8 mouse cellular contexts compared by ENCODE assay signal in genomic region chr10:11491956-11492355, GRCm38 (mm10).
DNase-seq lines count a peak whose midpoint lies in the region; ATAC-seq and TF ChIP-seq lines count a peak whose summit lies in the region.

No protein-coding gene starts in this region.

- H3K9me3 ChIP-seq in G1E (replicated peaks), result peaks cover 6% of the 10 kb centered on the region
- H3K9me3 ChIP-seq in kidney, embryonic 15.5 days (replicated peaks), result peaks cover 12% of the 10 kb centered on the region
- H3K9me3 ChIP-seq in lung, postnatal 0 days (ENCODE audit: low read length), result peaks cover 4% of the 10 kb centered on the region; the same call in 1 of the 2 replicates

- no peak overlapping the region for H3K4me2 ChIP-seq in kidney, embryonic 15.5 days
- H3K4me2 ChIP-seq in lung, postnatal 0 days (replicated peaks; ENCODE audit: low read depth, low read length), result no peak overlapping the region

- H3K36me3 ChIP-seq in G1E (replicated peaks), result no peaks in the 10 kb centered on the region
- no peaks in the 10 kb centered on the region for H3K36me3 ChIP-seq in kidney, embryonic 15.5 days
- no peaks in the 10 kb centered on the region for H3K36me3 ChIP-seq in lung, postnatal 0 days (ENCODE audit: insufficient read depth, low read length)

- DNase-seq in 3T3-L1 (ENCODE audit: low read depth, low spot score) (peak; percentile 91), G1E (ENCODE audit: low spot score) (peak; percentile 98)
- DNase-seq in cerebellum, adult 8-10 months, result peak; percentile 22
- DNase-seq in gastrocnemius, postnatal 10 days, result peak; percentile 87
- DNase-seq in lung, postnatal 0 days (ENCODE audit: low spot score), result peak; percentile 95
- peak; percentile 18 for DNase-seq in retina, adult 2 months (ENCODE audit: low read depth, low spot score)
- DNase-seq in thymus, postnatal 4 days, result peak; percentile 88

- peaks cover 3% of the 10 kb centered on the region; the same call in 1 of the 2 replicates for H3K27me3 ChIP-seq in G1E (ENCODE audit: insufficient read depth, low read length)
- no peaks in the 10 kb centered on the region for H3K27me3 ChIP-seq in kidney, embryonic 15.5 days
- H3K27me3 ChIP-seq in lung, postnatal 0 days (replicated peaks; ENCODE audit: insufficient read depth, low read length), result no peaks in the 10 kb centered on the region

- ATAC-seq in G1E (ENCODE audit: extremely low read depth, insufficient number of reproducible peaks, low FRiP score, poor library complexity, severe bottlenecking), result peak; percentile 100
- ATAC-seq in kidney, embryonic 15.5 days (replicated peaks; ENCODE audit: low FRiP score), result peak; percentile 98
- ATAC-seq in lung, postnatal 0 days, result peak; percentile 94

- H3K4me1 ChIP-seq in G1E (ENCODE audit: insufficient read depth, low read depth, low read length), result no peaks in the 10 kb centered on the region
- H3K4me1 ChIP-seq in kidney, embryonic 15.5 days, result no peaks in the 10 kb centered on the region
- no peaks in the 10 kb centered on the region for H3K4me1 ChIP-seq in lung, postnatal 0 days (ENCODE audit: insufficient read depth, low read depth, low read length)

- WGBS in kidney, embryonic 15.5 days, result 41% methylated on average over 28 of the region's 28 CpGs
- WGBS in lung, postnatal 0 days, result 46% methylated on average over 28 of the region's 28 CpGs

- TF ChIP-seq EP300 in lung, postnatal 0 days (IDR thresholded peaks at IDR 0.05), result no peak

- TF ChIP-seq CTCF in G1E (IDR thresholded peaks at IDR 0.05; ENCODE audit: low read depth, low read length), result no peak
- no peak for TF ChIP-seq CTCF in lung, postnatal 0 days (IDR thresholded peaks at IDR 0.05)

- no peak overlapping the region for H3K9ac ChIP-seq in kidney, embryonic 15.5 days
- no peak overlapping the region for H3K9ac ChIP-seq in lung, postnatal 0 days (replicated peaks; ENCODE audit: low read depth)

- no peak overlapping the region for H3K27ac ChIP-seq in kidney, embryonic 15.5 days
- no peak overlapping the region for H3K27ac ChIP-seq in lung, postnatal 0 days (ENCODE audit: low read length)

- peak overlapping the region; percentile 5; the same call in 1 of the 2 replicates for H3K4me3 ChIP-seq in G1E (ENCODE audit: low read depth, low read length)
- H3K4me3 ChIP-seq in kidney, embryonic 15.5 days (replicated peaks), result no peak overlapping the region
- no peak overlapping the region for H3K4me3 ChIP-seq in lung, postnatal 0 days (ENCODE audit: low read depth, low read length)

Comparison
In these comparisons a context has a peak if more than half of its experiments do, and no peak if none do; other contexts are left out.
1. DNase-seq: peak in every context shown above with its lines; median percentile 98 in G1E; 95 in lung, postnatal 0 days; 91 in 3T3-L1; 88 in thymus, postnatal 4 days; 87 in gastrocnemius, postnatal 10 days; 22 in cerebellum, adult 8-10 months; 18 in retina, adult 2 months.